Mouse (Mus musculus): Measurements from ENCODE around the gene Htt.

The Htt gene

DNA sequence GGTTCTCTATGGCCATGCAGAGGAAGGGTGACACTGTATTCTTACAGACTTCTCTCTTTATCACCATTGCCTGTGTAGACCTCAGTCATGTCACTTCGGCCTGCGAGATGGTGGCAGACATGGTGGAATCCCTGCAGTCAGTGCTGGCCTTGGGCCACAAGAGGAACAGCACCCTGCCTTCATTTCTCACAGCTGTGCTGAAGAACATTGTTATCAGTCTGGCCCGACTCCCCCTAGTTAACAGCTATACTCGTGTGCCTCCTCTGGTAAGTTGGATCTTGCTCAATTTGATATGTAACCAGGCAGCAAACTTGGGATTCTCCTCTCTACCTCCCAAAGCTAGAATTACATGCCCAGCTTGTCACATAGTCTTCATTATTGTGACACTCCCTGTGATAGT lies 127.7 kb downstream of the Htt start:
- in situ Hi-C loops (cut with MboI) = no loop called here

DNA sequence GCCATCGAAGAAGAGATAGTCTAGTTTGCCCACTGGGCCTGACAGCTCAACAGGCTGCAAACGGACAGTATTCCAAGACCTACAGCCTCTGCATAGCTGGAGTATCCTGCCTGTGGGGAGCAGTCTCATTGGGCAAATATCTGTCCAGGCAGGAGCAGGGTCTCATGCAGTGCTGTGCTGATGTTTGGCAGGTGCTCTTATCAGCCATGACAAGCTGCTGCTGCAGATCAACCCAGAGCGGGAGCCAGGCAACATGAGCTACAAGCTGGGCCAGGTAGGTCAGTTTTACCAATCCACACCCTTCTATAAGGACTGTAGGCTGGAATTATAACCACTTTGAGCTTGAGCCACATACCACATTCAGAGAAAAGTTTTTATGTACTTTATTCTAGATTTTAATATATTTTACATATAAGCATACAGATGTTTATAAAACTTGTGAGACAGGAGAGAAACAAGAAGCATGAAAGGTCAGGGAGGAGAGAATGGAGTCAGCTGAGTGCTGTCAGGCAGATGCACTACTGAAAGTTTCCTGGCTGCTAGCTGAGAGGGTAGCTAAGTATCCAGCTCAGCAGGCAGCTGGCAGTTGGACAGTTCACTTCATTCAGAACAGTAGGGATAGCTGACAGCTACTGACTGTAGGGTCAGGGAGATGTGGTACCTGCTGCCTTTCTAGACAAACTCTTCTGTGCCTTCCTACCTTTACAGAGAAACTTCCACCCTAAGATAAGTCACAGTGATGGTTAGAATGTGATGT lies 135.3 kb downstream of the Htt start:
- in situ Hi-C loops (cut with MboI) = no loop called here

DNA sequence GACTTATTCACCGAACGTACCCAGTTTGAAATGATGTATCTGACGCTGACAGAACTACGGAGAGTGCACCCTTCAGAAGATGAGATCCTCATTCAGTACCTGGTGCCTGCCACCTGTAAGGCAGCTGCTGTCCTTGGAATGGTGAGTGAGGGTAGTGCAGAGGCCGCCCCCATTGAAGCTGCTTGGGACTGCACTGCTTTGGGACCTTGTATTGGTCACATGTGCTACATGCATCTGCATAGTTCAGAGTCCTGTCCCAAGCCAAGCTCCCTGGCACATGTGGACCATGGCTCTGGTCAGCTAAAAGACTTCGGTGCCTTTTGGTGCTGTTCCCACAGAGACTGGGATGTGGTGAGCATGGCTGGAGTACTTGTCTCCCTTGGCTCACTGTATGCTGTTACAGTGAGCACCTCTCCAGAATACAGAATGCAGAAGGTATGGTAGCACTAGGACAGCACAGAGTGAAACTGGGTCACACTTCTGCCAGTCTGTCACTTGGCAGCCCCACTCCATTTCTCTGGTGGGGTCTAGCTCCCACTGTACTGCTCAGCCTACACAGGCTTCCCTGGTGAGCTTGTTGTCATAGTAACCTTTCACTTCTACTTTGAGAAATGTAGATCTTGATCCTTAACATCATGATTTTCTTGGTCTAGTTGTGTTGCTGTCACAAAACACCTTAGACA lies 138.4 kb downstream of the Htt start:
- in situ Hi-C loops (cut with MboI) = no loop called here

DNA sequence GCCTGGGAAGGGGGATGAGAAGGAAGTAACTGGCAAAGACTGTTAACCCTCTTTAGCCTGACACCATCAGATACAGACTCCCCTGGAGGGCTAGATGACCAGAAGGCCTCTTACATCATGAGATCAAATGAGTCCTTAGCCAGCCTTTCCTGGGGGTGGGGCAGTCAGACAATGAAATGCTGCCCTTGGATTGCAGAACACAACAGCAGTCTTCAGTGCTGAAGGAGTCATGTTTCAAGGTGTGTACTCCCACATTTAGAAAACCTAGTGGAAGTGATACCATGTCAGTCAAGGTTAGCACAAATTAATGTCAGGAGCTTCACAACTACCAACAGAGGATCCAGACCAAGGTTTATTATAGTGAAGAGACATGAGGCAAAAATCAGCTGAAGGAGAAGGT lies 140.8 kb downstream of the Htt start:
- in situ Hi-C loops (cut with MboI) = no loop called here

DNA sequence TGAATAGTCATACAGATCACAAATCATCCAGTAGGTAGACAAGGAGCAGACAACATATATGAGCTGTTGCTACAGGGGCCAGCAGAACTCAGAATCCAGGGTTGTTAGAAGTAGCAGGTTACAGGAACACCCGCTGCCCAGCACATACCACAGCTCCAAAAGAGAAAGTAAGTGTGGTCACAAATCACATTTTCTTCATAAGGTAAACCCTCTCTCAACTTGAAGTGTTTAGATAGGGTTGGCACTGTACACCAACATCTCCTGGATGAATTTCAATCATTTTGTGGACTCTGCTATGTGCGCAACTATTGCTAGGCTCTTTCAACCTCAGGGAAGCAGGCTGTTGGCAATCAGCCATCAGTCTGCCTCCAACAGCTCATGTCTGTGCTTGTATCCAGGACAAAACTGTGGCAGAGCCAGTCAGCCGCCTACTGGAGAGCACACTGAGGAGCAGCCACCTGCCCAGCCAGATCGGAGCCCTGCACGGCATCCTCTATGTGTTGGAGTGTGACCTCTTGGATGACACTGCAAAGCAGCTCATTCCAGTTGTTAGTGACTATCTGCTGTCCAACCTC lies 141.4 kb downstream of the Htt start:
- in situ Hi-C loops (cut with MboI) = no loop called here

DNA sequence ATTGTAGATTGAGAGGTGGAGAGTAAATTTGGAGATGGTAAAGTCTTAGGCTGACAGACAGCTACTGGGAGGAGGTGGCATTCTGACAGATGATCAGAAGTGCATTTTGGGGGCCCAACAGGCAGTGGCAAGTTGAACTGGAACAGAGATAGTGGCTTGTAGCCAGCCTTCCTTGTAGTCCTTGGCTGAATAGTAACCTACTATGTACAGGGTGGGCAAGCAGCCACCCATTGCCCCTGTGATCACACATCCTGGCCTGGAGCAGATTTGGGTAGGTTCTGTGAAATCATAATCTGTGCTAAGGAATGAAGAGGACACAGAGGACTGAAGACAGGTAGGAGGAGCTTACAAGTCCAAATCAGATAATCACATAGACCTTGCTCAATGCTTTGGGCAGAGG lies 142.9 kb downstream of the Htt start:
- in situ Hi-C loops (cut with MboI) = no loop called here

DNA sequence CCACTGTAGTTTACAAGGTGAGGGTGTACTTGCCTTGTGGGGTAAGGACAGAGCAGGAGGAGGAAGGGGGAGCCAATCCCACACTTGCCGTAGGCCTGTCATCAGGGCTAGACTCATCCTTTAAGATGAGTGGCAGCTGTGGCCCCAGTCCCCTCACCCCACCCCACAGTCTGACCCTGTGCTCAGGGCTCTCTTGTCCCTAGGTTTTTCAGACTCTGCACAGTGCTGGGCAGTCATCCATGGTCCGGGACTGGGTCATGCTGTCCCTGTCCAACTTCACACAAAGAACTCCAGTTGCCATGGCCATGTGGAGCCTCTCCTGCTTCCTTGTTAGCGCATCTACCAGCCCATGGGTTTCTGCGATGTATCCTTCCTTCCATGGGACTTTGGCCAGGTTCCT lies 145.7 kb downstream of the Htt start:
- in situ Hi-C loops (cut with MboI) = no loop called here

DNA sequence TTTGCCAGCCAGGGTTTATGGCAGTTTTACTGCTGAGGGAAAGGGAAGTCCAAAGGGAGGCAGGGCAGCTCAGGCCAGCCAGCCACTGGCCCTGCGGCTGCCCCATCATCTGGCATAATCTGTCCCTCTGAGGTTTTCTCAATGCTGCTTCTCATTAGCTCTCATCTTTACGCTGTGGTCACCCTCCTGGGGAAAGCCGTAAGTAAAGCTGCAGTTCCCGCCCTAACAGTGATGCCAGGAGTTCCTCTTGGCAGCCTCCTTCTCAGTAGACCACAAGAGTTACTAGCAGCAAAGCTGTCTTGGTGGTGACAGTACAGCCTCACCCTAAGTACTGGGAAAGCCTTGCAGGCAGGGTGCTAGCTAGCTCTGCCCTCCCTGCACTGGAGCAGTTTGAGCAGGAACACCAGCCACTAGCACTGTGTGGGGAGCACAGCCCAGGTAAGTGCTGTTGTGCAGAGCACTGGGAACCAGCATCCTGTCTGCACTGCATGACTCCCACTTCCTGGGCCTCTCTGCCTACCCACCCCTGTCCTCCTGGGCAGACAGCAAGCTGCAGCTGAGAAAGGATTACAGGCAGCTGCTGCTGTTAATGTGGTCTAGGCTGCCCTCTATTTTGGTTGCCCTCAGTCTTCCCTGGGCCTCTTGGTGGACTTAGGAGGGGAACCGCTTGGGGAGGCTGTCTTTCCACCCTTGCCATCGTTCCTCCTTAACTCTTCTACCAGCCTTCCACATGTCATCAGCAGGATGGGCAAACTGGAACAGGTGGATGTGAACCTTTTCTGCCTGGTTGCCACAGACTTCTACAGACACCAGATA lies 146.6 kb downstream of the Htt start, which contains the start of gene Msantd1:
Gene Msantd1 (plus strand): TSS at position 103 of the 816 bp plus-strand sequence.
- in situ Hi-C loops (cut with MboI) = no loop called here

DNA sequence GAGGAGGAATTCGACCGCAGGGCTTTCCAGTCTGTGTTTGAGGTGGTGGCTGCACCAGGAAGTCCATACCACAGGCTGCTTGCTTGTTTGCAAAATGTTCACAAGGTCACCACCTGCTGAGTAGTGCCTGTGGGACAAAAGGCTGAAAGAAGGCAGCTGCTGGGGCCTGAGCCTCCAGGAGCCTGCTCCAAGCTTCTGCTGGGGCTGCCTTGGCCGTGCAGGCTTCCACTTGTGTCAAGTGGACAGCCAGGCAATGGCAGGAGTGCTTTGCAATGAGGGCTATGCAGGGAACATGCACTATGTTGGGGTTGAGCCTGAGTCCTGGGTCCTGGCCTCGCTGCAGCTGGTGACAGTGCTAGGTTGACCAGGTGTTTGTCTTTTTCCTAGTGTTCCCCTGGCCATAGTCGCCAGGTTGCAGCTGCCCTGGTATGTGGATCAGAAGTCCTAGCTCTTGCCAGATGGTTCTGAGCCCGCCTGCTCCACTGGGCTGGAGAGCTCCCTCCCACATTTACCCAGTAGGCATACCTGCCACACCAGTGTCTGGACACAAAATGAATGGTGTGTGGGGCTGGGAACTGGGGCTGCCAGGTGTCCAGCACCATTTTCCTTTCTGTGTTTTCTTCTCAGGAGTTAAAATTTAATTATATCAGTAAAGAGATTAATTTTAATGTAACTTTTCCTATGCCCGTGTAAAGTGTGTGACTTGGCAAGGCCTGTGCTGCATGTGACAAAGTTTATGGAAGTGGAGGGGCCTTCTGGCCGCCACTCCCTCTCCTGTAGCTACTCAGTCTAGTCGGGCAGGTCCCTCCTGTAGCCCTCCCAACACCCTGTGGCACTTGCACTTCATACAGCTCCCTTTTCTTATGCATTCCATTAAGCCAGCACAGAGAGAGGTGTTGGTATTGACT lies 147.4 kb downstream of the Htt start:
- in situ Hi-C loops (cut with MboI) = no loop called here

DNA sequence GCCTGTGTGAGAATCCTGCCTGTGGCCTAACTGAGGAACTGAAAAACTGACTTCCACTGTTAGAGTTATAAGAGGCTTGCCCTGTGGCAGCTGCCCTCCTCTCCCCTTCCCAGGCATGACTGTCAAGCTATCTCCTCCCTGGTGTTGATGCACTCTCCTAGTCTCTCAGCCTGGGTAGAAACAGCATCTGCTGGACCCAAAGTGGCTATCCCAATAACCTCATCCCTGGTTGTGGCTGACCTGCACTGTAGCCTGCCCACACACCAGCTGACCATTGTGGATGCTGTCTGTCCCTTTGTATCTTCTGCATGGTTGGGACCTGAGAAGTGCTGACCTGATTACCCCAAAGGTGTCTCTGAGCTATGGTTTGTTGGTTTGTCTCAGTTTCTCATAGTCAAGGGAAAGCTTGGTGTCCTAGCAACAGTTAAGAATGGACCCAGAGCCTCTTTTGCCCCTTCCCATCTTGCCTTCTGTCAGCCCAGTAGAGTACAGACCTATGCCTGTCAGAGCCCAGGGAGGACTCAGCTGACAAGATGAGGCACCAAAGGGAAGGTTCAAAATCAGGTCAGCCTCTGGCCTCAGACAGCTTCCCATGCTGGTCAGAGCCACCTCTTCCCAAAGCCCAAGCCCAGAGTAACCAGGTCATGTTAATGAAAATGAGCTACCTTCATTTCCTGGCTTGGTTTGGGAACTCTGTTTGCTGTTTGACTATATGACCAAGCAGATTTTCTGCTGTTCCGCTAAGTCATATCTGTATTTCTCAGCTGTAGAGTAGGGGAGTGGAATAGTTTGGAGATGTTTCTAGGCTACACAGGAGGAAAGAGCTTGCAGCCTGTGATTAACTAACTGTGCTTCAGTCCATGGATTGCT lies 148.3 kb downstream of the Htt start:
- in situ Hi-C loops (cut with MboI) = no loop called here

DNA sequence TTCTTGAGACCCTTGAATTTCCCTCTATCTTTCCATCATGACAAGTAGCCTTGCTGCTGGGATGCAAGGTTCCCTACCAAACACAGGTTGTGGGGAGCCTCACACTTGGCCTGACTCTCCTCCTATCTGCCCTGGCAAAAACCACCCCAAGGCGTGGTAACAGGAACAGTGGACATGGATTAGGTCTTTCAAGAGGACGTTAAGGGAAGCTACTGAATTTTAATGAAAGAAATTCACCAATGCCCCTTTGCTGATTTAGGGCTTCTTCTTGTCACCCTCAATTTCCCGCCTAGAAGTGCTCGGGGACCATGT lies 148.9 kb downstream of the Htt start:
- in situ Hi-C loops (cut with MboI) = no loop called here

DNA sequence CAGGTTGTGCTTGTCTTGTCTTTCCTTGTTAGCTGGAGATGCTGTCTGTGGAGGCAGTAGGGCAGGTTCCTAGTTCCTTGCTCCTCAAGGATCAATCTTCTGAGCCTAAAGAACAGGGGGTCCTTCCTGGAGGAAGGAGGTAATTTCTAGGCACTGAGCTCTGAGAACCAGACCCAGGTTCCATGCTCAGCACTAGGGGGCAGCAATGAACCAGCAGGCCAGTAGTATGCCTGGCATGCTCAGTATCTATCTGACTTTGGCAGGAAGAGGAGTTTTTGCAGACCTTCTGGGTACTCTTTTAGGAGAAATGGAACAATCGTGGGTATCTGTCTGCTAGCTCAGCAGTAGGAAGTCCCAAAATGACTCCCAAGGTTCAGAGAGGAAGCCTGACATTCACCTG lies 154.3 kb downstream of the Htt start:
- in situ Hi-C loops (cut with MboI) = no loop called here

DNA sequence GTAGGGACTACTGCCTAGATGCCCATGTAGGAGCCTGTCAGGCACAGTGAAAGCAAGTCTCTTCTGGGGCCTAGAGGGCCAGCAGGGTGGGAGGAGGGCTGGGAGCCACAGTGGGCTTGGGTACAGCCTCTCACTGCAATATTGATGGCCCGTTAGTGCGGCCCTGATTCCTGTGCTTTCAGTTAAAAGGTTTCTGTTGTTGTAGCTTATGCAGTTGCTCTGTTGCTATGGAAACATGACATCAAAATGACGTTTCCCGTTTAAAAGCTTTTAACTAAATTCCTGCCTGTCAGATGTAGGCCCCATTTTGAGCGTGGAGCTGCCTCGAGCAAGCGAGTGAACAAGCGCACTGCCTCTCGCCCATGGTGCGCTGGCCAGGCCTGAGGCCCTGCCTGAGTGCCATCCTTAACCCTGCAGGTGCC lies 155.7 kb downstream of the Htt start:
- in situ Hi-C loops (cut with MboI) = no loop called here

DNA sequence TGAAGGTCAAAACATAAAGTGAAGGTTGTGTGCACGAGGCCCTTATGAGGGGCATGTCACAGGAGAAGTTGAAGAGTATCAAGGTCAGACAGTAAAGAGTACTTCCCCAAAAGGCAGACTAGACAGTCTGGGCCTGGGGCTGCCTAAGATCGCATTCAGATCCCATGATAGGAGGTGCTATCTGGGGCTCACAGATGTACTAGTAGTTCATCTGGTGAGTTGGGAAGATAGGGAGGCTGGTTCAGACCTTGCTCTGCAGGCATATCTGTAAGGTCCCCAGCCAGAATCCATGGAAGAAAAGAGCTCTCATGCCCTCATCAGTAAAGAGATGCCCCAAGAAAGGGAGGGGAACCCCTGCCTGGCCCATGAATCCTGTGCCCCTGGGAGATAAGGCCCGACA lies 157.2 kb downstream of the Htt start:
- in situ Hi-C loops (cut with MboI) = no loop called here

DNA sequence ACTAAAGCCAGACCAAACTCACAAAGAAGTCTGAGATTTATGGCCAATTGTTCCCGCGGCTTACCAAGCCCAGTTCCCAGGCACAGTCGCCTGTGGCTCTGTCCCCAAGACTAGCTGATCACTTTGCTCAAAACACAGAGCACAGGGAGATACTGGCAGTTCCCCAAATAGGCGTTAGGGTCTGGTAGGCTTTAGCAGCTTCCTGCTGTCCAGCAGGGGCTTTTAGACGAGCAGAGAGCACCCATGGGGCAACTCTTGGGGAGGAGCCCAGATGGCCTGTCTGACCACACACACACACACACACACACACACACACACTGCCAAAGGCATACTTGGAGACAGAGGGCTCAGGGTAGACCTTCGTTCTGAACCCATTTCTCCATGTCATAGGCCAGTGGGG lies 161.0 kb downstream of the Htt start:
- in situ Hi-C loops (cut with MboI) = no loop called here

DNA sequence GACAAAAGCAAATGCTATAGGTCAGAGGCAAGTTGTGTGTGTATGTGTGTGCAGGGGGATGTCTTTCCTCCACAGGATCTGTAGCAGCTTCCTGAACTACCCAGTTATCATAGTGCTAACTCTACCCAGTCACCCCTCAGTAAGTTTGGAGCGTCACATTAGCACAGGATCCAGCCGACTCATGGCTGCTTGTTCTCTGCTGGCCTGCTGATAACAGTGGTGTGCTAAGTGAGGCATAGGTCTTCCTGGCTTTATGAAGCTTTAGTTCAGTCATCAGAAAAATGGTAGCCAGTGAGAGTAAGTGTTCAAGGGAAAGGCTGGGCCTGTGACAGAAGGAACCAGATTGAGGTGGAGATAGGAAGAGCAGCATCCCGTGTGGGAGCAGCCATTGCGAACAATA lies 162.4 kb downstream of the Htt start:
- in situ Hi-C loops (cut with MboI) = no loop called here

DNA sequence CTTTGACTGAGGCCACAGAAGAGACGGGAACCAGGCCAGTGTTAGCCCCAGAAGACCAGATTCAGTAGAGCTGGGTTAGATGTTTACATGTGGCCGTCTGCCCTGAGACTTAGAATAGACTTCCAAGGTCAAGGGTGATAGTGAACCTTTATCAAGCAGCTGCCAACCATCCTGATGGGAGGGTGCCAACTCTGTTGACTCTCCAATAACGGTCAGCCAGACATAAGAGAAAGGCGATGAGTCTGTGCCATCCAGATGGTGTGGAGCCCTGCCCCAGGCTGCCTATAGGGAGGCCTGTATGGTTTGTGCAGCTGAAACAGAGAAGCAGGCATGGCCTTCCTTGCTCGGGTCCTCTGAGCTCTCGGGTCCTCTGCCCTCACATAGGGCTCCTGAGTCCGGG lies 163.0 kb downstream of the Htt start:
- in situ Hi-C loops (cut with MboI) = no loop called here

DNA sequence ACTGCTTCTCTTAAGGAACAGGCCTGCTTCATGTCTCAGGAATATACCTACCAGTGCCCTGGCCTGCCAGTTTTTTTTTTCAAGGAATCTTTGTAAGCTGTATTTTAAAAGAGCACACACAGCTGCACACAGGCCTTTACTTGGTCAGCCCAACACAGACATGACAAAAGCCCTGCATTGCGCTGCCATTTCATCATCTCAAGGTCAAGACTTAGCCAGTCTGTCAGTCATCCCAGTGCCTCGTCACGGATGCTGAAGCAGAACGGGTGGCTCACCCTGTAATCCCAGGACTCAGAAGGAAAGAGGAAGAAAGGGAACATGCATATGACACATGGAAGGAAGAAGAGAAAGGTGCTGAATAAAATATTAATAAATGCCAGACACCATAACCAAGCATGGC lies 166.1 kb downstream of the Htt start:
- in situ Hi-C loops (cut with MboI) = no loop called here

DNA sequence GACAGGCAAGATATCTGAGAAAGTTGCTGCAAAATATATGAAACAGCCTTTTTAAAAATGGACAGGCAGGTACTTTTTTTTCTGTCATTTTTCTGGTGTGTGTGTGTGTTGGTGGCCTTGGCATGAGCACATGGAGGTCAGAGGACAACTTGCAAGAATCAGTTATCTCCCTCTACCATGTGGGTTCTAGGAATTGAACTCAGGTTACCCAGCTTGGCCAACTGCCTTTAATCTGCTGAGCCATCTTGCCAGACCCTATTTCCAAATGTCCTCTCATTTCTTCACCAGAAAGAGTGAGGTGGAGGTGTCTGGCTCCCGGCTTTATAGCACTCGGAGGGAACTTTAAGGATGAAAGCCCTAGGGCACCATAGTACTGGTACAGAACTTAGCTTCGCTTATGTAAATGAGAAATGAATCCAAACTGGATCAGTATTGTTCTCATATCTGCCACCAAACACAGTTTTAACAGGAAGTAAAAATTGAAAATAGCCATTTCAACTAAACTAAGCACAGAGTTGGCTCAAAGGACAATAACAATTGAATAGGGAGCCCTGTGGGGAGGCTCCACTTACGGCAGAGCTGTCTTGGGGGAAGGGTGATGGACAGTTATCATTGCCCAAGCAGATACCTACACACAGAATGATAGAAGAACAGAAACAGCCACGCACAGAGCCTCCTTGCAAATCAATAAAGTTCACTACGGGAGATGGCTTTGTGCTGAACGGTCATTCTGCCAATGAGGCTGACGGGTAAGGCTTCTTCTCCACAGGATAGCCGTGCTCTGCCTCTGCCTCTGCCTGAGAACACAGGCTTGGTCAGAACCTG lies 168.8 kb downstream of the Htt start:
- in situ Hi-C loops (cut with MboI) = no loop called here

DNA sequence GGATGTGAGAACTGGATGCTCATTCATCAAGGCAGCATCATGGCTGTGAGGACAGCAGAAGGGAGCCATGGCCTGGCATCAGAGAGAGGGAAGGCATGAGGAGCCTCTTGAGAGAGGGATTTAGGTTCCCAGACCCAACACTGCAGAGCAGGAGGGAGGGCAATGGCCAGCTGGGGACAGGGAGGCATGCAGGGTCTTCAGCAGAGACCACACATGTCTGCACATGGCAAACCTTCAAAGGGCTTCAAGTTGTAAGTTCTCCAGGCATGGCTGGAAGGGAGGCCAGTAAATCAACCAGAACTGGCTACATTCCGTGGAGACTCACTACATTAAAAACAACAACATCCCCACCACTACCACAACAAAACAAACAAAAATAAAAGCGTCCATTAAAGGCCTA lies 169.6 kb downstream of the Htt start:
- in situ Hi-C loops (cut with MboI) = no loop called here

Data from mature B cell (primary cell).